Mouse (Mus musculus) cerebellum, adult 2 months (tissue): Measurements from ENCODE around the gene Fbxo3.
"Not testable (repeated sequence)": the region's sequence is repeated elsewhere in the genome, so short reads cannot be mapped to it uniquely, and the experiment has no call there.

Source experiments
- CTCF ChIP-seq: fragments of 200-500 bp; IDR thresholded peaks from 2 replicates; pipeline ENCODE4 v1.5.1; 2011; ENCODE audit warnings: low read depth, mild to moderate bottlenecking, control low read depth, low read length, moderate library complexity, borderline replicate concordance; ENCODE audit not compliant: insufficient read depth
- POLR2A ChIP-seq: fragments of 200-500 bp; IDR thresholded peaks from 2 replicates; pipeline ENCODE4 v1.6.1; 2011; ENCODE audit warnings: low read length, control low read depth, borderline replicate concordance; ENCODE audit not compliant: insufficient read depth

- not testable (repeated sequence) for TF ChIP-seq POLR2A, CTCF
Measured at GRCm38 (mm10) chr2:103987595-103987994, 39.9 kb upstream of the Fbxo3 start.
